Mouse (Mus musculus) CD8-positive naive resting alpha-beta T cell, adult 2 months (primary cell): ENCODE measurements around the gene Ttc30a2.

ENCODE experiments used
- DNase-seq, 2 experiments: peaks; one replicate each; pipeline ENCODE4 v3.0.0; 2022; ENCODE audit warnings: low read depth in 2 of 2, low spot score in 2 of 2

Ttc30a2 gene

GRCm38 (mm10) chr2:75977752-75978368 is at the start of gene Ttc30a2:
TSS of gene Ttc30a2 (minus strand) at chr2:75978170.
- DNase-seq, result peak in 1 of 2 experiments; percentile 14

- DNase-seq, result no peak
Observed at GRCm38 (mm10) chr2:76016890-76017289, 38.9 kb upstream of the Ttc30a2 start.

- no peak for DNase-seq
Observed at GRCm38 (mm10) chr2:76016136-76016535, 38.2 kb upstream of the Ttc30a2 start.

- DNase-seq, result no peak
Observed at GRCm38 (mm10) chr2:76015460-76015859, 37.5 kb upstream of the Ttc30a2 start.

GRCm38 (mm10) chr2:76014659-76015058 is 36.7 kb upstream of the Ttc30a2 start:
- no peak for DNase-seq

GRCm38 (mm10) chr2:76006194-76006593 is 28.2 kb upstream of the Ttc30a2 start:
- no peak for DNase-seq

- DNase-seq, result no peak
Observed at GRCm38 (mm10) chr2:76002899-76003298, 24.9 kb upstream of the Ttc30a2 start.

- DNase-seq, result peak; percentile 46 to 54
Observed at GRCm38 (mm10) chr2:76001392-76001791, 23.4 kb upstream of the Ttc30a2 start.

GRCm38 (mm10) chr2:75999636-76000035 is 21.7 kb upstream of the Ttc30a2 start:
- DNase-seq, result no peak

- no peak for DNase-seq
Observed at GRCm38 (mm10) chr2:75998692-75999091, 20.7 kb upstream of the Ttc30a2 start.

- DNase-seq, result no peak
Observed at GRCm38 (mm10) chr2:75997726-75998125, 19.8 kb upstream of the Ttc30a2 start.

- no peak for DNase-seq
Observed at GRCm38 (mm10) chr2:75994841-75995240, 16.9 kb upstream of the Ttc30a2 start.

GRCm38 (mm10) chr2:75991581-75992205 is 13.7 kb upstream of the Ttc30a2 start:
- no peak for DNase-seq

GRCm38 (mm10) chr2:75990885-75991539 is 13.0 kb upstream of the Ttc30a2 start:
- DNase-seq, result peak; percentile 49 to 71

- no peak for DNase-seq
Observed at GRCm38 (mm10) chr2:75989694-75990093, 11.7 kb upstream of the Ttc30a2 start.

GRCm38 (mm10) chr2:75988779-75989363 is 10.9 kb upstream of the Ttc30a2 start:
- DNase-seq, result no peak

- no peak for DNase-seq
Observed at GRCm38 (mm10) chr2:75988378-75988777, 10.4 kb upstream of the Ttc30a2 start.

- DNase-seq, result no peak
Observed at GRCm38 (mm10) chr2:75987739-75988138, 9.8 kb upstream of the Ttc30a2 start.

GRCm38 (mm10) chr2:75985124-75985523 is 7.2 kb upstream of the Ttc30a2 start:
- peak; percentile 52 to 57 for DNase-seq

- DNase-seq, result no peak
Observed at GRCm38 (mm10) chr2:75983847-75984246, 5.9 kb upstream of the Ttc30a2 start.

GRCm38 (mm10) chr2:75983091-75983490 is 5.1 kb upstream of the Ttc30a2 start:
- no peak for DNase-seq

GRCm38 (mm10) chr2:75982626-75983025 is 4.7 kb upstream of the Ttc30a2 start:
- no peak for DNase-seq
